Mouse (Mus musculus) testis, adult 2 months (tissue): Measurements from ENCODE around the gene Actl6a. TPM values are rescaled to one million over a fixed set of nuclear protein-coding genes. Genes with fewer than 3 reads are reported as not detected.

Experiments
- H3K27ac ChIP-seq: fragments of 200-500 bp; 2 replicates; pipeline ENCODE4 v1.5.1; 2012; ENCODE audit warnings: low read depth, low read length; ENCODE audit not compliant: control insufficient read depth, insufficient read depth
- H3K27me3 ChIP-seq: fragments of 200-500 bp; 2 replicates; pipeline ENCODE4 v1.6.1; 2012; ENCODE audit warnings: mild to moderate bottlenecking, low read length, moderate library complexity; ENCODE audit not compliant: control insufficient read depth, insufficient read depth
- H3K36me3 ChIP-seq: fragments of 200-500 bp; 2 replicates; pipeline ENCODE4 v1.6.1; 2012; ENCODE audit warnings: mild to moderate bottlenecking, low read length; ENCODE audit not compliant: control insufficient read depth, insufficient read depth
- H3K4me1 ChIP-seq: fragments of 200-500 bp; 2 replicates; pipeline ENCODE4 v1.6.1; 2012; ENCODE audit warnings: low read length; ENCODE audit not compliant: control insufficient read depth, insufficient read depth
- H3K4me3 ChIP-seq: fragments of 200-500 bp; 2 replicates; pipeline ENCODE4 v1.5.1; 2012; ENCODE audit warnings: low read depth, mild to moderate bottlenecking, low read length, moderate library complexity, mixed read lengths; ENCODE audit not compliant: control insufficient read depth
- CTCF ChIP-seq: fragments of 200-500 bp; IDR thresholded peaks from 2 replicates; pipeline ENCODE4 v1.5.1; 2012; ENCODE audit warnings: low read depth, mild to moderate bottlenecking, inconsistent platforms, low read length, moderate library complexity; ENCODE audit not compliant: control insufficient read depth, insufficient read depth, insufficient replicate concordance
- POLR2A ChIP-seq: fragments of 200-500 bp; IDR thresholded peaks from 2 replicates; pipeline ENCODE4 v1.6.1; 2012; ENCODE audit warnings: low read depth, mild to moderate bottlenecking, inconsistent platforms, low read length, moderate library complexity; ENCODE audit not compliant: control insufficient read depth
- polyA plus RNA-seq: library from polyadenylated mRNA; depleted of rRNA; stranded (reverse); fragments of >200 nt; gene quantifications from 2 replicates; pipeline ENCODE4 v1.2.3, GENCODE M21; 2012; rRNA removed

Gene Actl6a
- polyA plus RNA-seq, 1 experiment, result 55.4 TPM

DNA sequence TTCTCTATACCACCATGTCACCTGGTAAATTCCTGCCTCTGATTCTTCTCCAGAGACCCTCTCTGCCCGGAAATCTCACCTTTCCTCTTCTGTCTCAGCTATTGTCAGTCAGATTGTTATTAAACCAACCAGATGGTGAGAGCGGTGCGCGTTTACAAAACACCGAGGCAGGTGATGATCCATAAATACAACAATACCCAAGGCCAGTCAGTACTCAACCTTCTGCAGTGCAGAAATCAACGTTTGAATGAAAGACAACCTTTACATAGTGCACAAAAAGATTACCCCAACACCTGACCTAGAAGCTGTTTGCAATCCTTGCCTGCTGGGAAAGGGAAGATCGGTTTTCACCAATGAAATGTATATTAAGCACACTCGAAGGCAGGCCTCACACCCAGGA lies 56.9 kb downstream of the Actl6a start:
- Histone ChIP-seq H3K27me3 (no peaks in the 10 kb centered on the region), H3K4me3 (no peak overlapping the region), H3K4me1 (no peaks in the 10 kb centered on the region; the same call in 1 of the 2 replicates), H3K27ac (no peak overlapping the region), H3K36me3 (no peaks in the 10 kb centered on the region)
- no peak for TF ChIP-seq CTCF
- no peak for TF ChIP-seq POLR2A

DNA sequence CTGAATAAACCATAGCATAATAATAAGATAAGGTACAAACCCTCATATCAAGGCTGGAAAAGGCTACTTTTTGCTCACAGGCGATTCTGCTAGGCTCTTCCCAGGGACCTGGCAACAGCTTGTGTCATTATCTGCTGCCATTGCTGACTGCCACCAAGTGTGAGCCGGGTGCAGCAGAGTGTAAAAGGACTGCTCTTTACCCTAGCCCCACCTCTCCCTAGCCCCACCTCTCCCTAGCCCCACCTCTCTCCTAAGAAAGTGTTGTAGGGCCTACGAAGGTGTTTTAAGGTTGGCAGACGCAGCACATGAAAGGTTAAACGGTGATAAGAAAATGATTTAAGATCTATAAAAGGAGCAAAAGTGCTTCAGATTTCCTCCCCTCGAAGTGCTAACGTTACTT lies 57.8 kb downstream of the Actl6a start:
- H3K27ac ChIP-seq, result no peak overlapping the region
- H3K4me1 ChIP-seq, result no peaks in the 10 kb centered on the region; the same call in 1 of the 2 replicates
- H3K36me3 ChIP-seq, result no peaks in the 10 kb centered on the region
- H3K4me3 ChIP-seq, result no peak overlapping the region
- no peaks in the 10 kb centered on the region for H3K27me3 ChIP-seq
- TF ChIP-seq CTCF, result no peak
- no peak for TF ChIP-seq POLR2A

DNA sequence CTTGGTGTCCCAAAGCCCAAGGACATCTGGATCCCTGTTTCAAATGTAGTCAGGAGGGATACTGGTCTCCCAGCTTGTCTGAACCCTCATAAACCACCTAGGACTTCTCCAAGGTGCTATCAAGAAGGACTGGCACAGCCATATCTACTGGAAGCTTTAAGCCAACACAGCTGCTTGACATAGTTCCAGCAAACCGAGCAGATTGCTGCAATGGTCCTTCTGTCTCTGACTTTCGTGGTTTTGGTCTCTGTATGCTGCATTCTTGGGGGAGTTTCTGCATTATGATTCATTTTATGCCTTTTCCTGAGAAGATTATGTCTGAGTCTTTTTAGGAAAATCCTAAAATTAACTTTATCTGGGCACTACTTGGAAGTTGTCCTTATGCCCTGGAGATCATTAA lies 64.7 kb downstream of the Actl6a start:
- no peak overlapping the region for H3K4me3 ChIP-seq
- no peaks in the 10 kb centered on the region for H3K27me3 ChIP-seq
- TF ChIP-seq CTCF (no peak), POLR2A (no peak)
- H3K36me3 ChIP-seq, result no peaks in the 10 kb centered on the region
- H3K27ac ChIP-seq, result no peak overlapping the region
- H3K4me1 ChIP-seq, result no peaks in the 10 kb centered on the region

Other genes starting within 250 kb of the Actl6a start
- 3.4 and 3.6 TPM in 2 replicates for gene Kcnmb3, start 214.1 kb upstream of the Actl6a start, polyA plus RNA-seq
- gene Zfp639, start 196.0 kb upstream of the Actl6a start, polyA plus RNA-seq, result 29.0 and 30.5 TPM in 2 replicates
- gene Mfn1, start 176.8 kb upstream of the Actl6a start, polyA plus RNA-seq, result 14.6 and 20.9 TPM in 2 replicates
- gene Gnb4, start 89.7 kb upstream of the Actl6a start, polyA plus RNA-seq, result 1.9 and 2.8 TPM in 2 replicates
- gene Ndufb5, start 30.7 kb downstream of the Actl6a start, polyA plus RNA-seq, result 260 and 272 TPM in 2 replicates
- gene Mrpl47, start 31.3 kb downstream of the Actl6a start, polyA plus RNA-seq, result 15.0 and 18.8 TPM in 2 replicates
- 0.11 and 0.14 TPM in 2 replicates for gene Usp13, start 111.2 kb downstream of the Actl6a start, polyA plus RNA-seq